Mouse (Mus musculus): Measurements from ENCODE around the gene Kcnip1. TPM values are rescaled to one million over a fixed set of nuclear protein-coding genes. Genes with fewer than 3 reads are reported as not detected.

Kcnip1 gene
- polyA plus RNA-seq, 1 experiment from 2014 or later, result 4.3 TPM

DNA sequence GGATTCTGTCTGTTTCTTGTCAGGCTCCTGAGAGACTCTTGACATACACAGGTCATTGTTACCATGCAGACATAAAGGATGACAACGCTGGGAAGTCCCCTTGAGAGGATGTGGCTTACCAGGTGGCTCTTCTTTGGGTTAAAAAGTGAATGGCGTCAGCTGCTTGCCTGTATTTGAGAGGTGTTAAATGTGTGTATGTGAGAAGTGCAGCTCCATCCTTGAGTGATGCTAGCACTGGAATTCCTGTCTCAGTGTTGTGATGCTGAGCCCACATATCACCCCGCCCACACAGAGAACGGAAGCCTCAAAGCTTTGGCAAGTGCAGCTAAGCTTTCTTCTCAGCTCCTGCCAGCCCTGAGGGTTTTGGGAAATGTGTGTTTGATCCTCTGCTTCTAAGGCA is 292.2 kb downstream of the Kcnip1 start:
- Histone ChIP-seq H3K27ac (no peak overlapping the region), H3K36me3 (no peaks in the 10 kb centered on the region), H3K9ac (no peak overlapping the region), H3K4me3 (no peak overlapping the region), H3K9me3 (no peaks in the 10 kb centered on the region), H3K4me1 (no peaks in the 10 kb centered on the region), H3K4me2 (no peak overlapping the region), H3K27me3 (no peaks in the 10 kb centered on the region)
- ATAC-seq (ENCODE audit: insufficient number of reproducible peaks, insufficient read depth, low FRiP score, low TSS enrichment, low read depth), result no peak
- 36% methylated on average over 4 of the region's 4 CpGs for whole genome bisulfite sequencing

DNA sequence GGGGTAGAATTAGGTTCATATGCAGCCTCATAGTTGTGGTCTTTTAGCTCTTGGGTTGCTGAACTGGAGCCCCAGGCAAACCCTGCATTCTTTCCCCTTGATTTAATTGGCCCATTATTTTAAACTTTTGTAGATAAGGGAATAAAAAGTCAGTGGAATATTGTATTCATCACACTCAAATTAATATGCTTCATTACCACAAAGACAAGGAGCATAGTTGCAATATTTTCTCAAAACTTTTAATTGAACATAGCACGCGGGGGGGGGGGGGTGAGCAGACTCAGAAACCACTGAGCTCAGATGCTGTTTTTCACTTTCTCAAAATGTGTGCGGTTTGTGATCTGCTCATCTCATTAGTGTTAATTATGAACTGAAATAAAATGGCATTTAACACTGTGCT is 302.8 kb downstream of the Kcnip1 start:
- Histone ChIP-seq H3K27ac (no peak overlapping the region), H3K36me3 (no peaks in the 10 kb centered on the region), H3K4me2 (no peak overlapping the region), H3K4me1 (no peaks in the 10 kb centered on the region), H3K9ac (no peak overlapping the region), H3K9me3 (no peaks in the 10 kb centered on the region), H3K27me3 (peaks cover 5% of the 10 kb centered on the region; the same call in 1 of the 2 replicates), H3K4me3 (no peak overlapping the region)
- WGBS, result 86% methylated on average over 3 of the region's 3 CpGs
- ATAC-seq (ENCODE audit: insufficient number of reproducible peaks, insufficient read depth, low FRiP score, low TSS enrichment, low read depth), result no peak

DNA sequence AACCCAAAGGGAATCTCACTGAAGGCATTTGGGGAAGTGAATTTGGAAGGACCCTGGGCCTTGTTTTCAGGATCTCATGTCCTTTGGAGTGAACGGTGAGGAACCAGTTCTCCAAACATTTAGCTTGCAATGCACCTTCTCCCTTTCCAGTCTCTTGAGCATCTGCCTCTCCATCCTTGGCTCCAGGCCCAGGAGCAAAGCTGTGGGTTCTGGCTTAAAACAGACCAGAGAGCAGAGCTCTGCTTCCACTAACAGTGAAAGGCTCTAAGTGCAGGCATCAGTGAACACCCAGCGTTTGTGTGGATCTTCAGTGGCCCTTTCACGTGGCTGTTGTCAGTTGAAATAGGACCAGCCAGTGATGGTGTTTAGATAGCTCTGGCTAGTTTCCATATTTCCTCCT is 307.0 kb downstream of the Kcnip1 start:
- peaks cover 10% of the 10 kb centered on the region for H3K27me3 ChIP-seq
- no peaks in the 10 kb centered on the region for H3K4me1 ChIP-seq
- no peak overlapping the region for H3K27ac ChIP-seq
- ATAC-seq (ENCODE audit: insufficient number of reproducible peaks, insufficient read depth, low FRiP score, low TSS enrichment, low read depth), result no peak
- no peak overlapping the region for H3K4me3 ChIP-seq
- H3K4me2 ChIP-seq, result no peak overlapping the region
- H3K9ac ChIP-seq, result no peak overlapping the region
- no peaks in the 10 kb centered on the region for H3K9me3 ChIP-seq
- no peaks in the 10 kb centered on the region for H3K36me3 ChIP-seq
- WGBS, result 77% methylated on average over 3 of the region's 3 CpGs

DNA sequence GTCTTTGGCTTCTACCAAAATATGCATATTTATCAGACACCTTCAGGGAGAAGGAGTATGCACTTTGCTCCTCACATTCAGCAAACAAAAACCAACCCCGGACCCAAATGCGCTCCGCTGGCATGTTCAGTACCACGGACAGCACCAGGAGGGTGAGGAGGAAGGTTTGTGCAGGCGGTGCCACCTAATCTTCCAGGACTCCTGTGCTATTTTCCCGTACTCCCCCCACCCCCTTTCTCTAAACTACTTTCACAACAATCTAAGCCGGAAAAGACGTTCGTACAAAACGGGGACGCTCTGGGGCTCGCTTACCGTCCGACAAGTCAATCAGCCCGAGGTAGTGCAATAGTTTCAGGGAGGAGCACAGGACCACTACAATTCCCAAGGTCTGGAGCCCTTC is 312.8 kb downstream of the Kcnip1 start:
- WGBS, result 2% methylated on average over 15 of the region's 15 CpGs
- no peak overlapping the region for H3K4me3 ChIP-seq
- H3K4me2 ChIP-seq, result peak overlapping the region; percentile 46
- peaks cover 18% of the 10 kb centered on the region for H3K27me3 ChIP-seq
- no peak overlapping the region for H3K27ac ChIP-seq
- 0 out of 2 replicates have a peak, but pooled peaks cover 4% of the 10 kb centered on the region for H3K4me1 ChIP-seq
- no peaks in the 10 kb centered on the region for H3K36me3 ChIP-seq
- no peak for ATAC-seq (ENCODE audit: insufficient number of reproducible peaks, insufficient read depth, low FRiP score, low TSS enrichment, low read depth)
- no peak overlapping the region for H3K9ac ChIP-seq
- H3K9me3 ChIP-seq, result no peaks in the 10 kb centered on the region

DNA sequence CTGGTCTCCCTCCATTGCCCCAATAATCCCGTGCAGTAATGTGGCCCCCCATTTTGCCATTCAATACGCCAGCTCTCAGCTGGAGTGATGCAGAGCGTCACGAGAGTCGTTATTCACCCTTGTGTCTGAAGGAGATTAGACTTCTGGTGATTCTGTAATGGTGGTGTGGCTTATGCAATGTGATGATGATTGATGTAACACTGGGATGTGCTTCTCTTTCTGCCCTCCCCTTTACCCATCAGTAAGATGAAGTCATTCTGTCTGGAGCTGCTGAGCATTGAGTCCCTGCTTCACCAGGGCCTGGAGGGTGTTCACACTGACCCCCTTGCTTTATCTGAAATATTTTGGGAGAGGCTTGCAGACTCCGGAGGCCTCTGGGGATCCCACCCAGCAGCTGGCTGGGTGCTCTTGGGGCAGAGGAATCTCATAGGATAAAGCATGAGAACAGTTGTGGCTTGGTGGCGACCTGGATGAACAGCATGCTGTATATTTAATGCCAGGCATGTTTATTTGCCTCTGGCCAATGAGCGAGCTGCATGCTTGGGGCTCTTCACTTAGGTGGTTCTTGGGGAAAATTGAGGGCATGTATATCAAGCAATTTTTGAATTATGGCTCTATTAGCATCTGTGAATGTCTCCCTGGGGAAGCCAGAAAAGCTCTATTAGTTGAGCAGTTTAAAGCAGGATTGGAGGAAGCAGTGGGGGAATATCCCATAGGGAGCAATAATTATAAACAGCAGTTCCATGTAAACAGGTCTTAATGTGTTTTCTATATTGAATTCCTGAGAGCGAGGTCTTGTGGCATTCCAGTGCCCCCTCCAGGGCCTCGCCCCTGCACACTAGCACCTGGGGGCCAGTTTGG is 322.6 kb downstream of the Kcnip1 start:
- H3K4me1 ChIP-seq, result peaks cover 11% of the 10 kb centered on the region
- WGBS, result 65% methylated on average over 10 of the region's 10 CpGs
- no peak overlapping the region for H3K4me2 ChIP-seq
- H3K9me3 ChIP-seq, result no peaks in the 10 kb centered on the region
- H3K4me3 ChIP-seq, result no peak overlapping the region
- 0 out of 2 replicates have a peak, but pooled peaks cover 3% of the 10 kb centered on the region for H3K27me3 ChIP-seq
- H3K36me3 ChIP-seq, result no peaks in the 10 kb centered on the region
- H3K9ac ChIP-seq, result no peak overlapping the region
- H3K27ac ChIP-seq, result no peak overlapping the region
- ATAC-seq (ENCODE audit: insufficient number of reproducible peaks, insufficient read depth, low FRiP score, low TSS enrichment, low read depth), result no peak

DNA sequence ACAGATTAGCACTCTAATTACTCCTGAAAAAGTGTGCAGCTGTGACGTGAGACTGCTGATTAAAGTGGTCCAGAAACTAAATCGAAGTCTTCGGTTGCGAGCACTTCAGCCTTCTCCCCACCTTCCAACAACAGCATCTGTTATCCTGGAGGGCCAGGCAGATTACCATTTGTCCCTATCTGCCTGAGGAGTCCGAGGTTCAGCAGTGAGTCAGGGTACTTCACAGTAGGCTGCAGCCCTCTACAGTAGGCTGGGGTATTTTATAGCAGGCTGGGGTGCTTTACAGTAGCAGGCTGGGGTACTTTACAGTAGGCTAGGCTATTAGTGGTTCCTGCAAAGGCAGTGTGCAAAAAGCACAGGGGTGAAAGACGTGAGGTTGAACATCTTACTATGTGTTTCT is 324.6 kb downstream of the Kcnip1 start:
- no peak for ATAC-seq (ENCODE audit: insufficient number of reproducible peaks, insufficient read depth, low FRiP score, low TSS enrichment, low read depth)

DNA sequence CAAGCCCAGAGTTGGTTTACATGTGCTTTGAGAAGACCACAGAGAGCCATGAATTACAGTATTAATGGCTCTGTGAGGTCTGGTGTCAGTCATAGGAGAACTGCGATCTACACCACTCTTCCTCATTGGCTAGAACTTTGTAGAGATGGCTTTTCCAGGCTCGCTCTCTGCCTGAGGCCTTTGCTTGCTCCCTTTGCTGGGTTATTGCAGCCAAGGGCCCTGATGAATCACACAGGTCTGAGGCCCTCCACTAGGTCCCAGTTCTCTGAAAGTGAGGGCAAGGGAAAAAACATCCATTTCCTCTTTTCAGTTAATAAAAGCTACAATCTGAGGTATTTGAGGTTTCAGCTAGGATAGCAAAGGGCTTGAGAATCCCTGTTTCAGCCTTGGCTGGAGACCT is 329.4 kb downstream of the Kcnip1 start:
- WGBS, result 84% methylated on average over 2 of the region's 2 CpGs
- ATAC-seq (ENCODE audit: insufficient number of reproducible peaks, insufficient read depth, low FRiP score, low TSS enrichment, low read depth), result no peak

More for the DNA sequence above, 324.6 kb downstream of the Kcnip1 start:
- H3K9me3 ChIP-seq, result no peaks in the 10 kb centered on the region
- H3K4me3 ChIP-seq, result no peak overlapping the region
- no peak overlapping the region for H3K27ac ChIP-seq
- H3K4me2 ChIP-seq, result no peak overlapping the region
- no peak overlapping the region for H3K9ac ChIP-seq
- 0 out of 2 replicates have a peak, but pooled peaks cover 3% of the 10 kb centered on the region for H3K27me3 ChIP-seq
- WGBS, result 67% methylated on average over 6 of the region's 6 CpGs
- peaks cover 11% of the 10 kb centered on the region for H3K4me1 ChIP-seq
- H3K36me3 ChIP-seq, result no peaks in the 10 kb centered on the region

DNA sequence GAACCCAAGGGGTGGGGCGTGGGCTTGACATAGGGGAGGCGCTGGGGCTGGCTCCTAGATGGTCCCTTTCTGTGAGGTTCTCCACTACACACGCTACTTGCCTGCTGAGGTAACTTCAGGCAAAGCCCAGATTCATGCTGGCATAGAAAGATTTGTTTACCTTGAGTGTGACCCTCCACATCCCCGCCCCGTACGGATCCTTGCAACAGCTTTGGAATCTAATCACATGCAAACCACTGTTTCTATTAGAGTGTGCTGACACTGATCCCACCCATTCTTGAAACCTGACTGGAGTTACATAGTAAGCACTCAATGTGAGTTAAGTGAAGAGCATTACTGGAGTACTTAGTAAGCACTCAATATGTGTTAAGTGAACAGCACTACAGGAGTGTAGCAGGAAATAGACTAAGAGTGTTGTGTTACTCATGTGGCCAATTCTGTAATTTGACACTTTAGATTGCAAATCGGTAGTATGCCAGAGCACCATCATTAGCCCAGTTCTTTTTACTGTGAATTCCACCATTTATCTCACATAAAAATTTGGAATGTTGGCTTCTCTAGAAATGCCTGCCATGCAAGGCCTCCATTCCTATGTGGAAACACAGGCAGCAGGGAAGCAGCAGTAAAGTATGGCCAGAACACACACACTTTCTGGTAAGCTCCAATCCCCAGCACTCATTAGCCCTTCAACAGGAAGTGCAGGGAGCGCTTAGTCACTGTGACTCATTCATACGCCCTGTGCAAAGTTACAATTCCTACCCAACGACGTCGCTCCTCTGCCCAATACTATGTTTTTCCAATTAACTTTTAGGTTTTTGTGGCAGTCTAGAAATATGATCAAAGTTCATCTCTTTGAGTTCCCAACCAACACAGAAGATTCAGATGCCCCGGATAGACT is 332.7 kb downstream of the Kcnip1 start:
- Histone ChIP-seq H3K36me3 (no peaks in the 10 kb centered on the region), H3K4me2 (no peak overlapping the region), H3K4me3 (no peak overlapping the region), H3K9me3 (no peaks in the 10 kb centered on the region), H3K9ac (no peak overlapping the region), H3K27ac (no peak overlapping the region), H3K27me3 (no peaks in the 10 kb centered on the region), H3K4me1 (peaks cover 3% of the 10 kb centered on the region; the same call in 1 of the 2 replicates)
- 64% methylated on average over 13 of the region's 13 CpGs for WGBS
- ATAC-seq (ENCODE audit: insufficient number of reproducible peaks, insufficient read depth, low FRiP score, low TSS enrichment, low read depth), result no peak

More for the DNA sequence above, 329.4 kb downstream of the Kcnip1 start:
- Histone ChIP-seq H3K9me3 (no peaks in the 10 kb centered on the region), H3K4me1 (peaks cover 3% of the 10 kb centered on the region; the same call in 1 of the 2 replicates), H3K36me3 (no peaks in the 10 kb centered on the region), H3K27ac (no peak overlapping the region), H3K4me2 (no peak overlapping the region), H3K27me3 (0 out of 2 replicates have a peak, but pooled peaks cover 3% of the 10 kb centered on the region), H3K9ac (no peak overlapping the region), H3K4me3 (no peak overlapping the region)

DNA sequence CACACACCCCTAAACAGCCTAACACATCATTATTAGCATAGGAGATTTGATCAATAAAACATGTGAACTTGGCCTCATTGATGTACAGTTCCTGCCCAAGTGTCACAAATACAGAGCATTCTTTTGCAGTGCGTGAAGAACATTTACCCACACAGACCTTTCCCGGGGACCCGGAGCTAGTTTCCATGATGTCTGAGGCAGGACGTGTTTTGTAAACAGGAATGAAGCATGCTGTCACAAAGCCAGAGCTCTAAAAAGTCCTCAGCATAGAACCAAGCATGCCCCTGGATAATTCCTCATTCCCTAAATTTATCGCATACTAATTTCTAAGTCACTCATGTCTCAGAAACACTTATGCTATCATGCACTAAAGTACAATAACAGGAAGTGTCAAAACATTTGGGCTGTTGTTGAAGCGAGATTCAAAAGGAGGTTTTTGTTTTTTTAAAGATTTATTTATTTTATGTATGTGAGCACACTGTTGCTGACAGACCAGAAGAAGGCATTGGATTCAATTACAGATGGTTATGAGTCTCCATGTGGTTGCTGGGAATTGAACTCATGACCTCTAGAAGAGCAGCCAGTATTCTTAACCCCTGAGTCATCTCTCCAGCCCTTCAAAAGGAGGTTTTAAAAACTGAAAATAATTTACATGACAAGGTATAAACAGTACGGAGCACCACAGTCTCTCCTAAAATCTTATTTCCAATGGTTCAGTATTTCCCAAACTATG is 336.9 kb downstream of the Kcnip1 start:
- no peak for ATAC-seq (ENCODE audit: insufficient number of reproducible peaks, insufficient read depth, low FRiP score, low TSS enrichment, low read depth)
- no peaks in the 10 kb centered on the region for H3K27me3 ChIP-seq
- 69% methylated on average over 7 of the region's 7 CpGs for WGBS
- no peaks in the 10 kb centered on the region for H3K36me3 ChIP-seq
- no peak overlapping the region for H3K27ac ChIP-seq
- H3K9ac ChIP-seq, result no peak overlapping the region
- H3K4me2 ChIP-seq, result no peak overlapping the region
- H3K4me1 ChIP-seq, result peaks cover 3% of the 10 kb centered on the region; the same call in 1 of the 2 replicates
- H3K4me3 ChIP-seq, result no peak overlapping the region
- no peaks in the 10 kb centered on the region for H3K9me3 ChIP-seq

DNA sequence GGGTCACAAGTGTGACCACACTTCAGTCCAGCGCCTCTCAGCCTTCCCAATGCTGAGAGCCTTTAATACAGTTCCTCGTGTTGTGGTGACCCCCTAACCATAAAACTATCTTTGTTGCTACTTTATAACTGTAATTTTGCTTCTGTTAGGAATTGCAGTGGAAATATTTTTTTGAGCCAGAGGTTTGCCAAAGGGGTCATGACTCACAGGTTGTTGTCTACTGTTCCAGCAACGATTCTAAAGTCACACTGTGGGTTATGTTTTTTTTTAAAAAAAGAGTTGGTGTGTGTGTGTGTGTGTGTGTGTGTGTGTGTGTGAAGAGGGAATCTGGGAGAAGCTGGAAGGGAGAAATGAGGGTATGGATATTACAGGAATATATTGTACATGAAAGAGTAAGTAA is 337.7 kb downstream of the Kcnip1 start:
- WGBS, result 73% methylated on average over 3 of the region's 3 CpGs

DNA sequence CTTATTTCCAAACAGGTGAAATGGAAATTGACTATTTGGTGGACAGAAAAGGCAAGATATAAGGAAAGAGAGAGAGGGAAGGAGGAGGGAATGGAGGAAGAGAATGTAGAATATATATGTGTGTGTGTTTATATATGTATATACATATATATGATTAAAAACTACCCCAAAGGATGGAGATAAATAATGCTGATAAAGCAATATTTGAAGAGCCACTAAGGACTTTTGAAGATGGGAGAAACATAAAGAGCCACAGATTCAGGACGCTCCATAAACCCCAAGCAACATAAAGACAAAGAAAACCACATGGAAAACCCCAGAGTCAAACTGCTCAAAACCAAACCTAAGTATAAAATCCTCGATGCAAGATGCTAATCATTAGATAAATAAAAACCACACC is 338.5 kb downstream of the Kcnip1 start:
- Histone ChIP-seq H3K4me2 (no peak overlapping the region), H3K9ac (no peak overlapping the region), H3K9me3 (no peaks in the 10 kb centered on the region), H3K4me3 (no peak overlapping the region), H3K36me3 (no peaks in the 10 kb centered on the region), H3K4me1 (no peaks in the 10 kb centered on the region), H3K27ac (no peak overlapping the region), H3K27me3 (no peaks in the 10 kb centered on the region)
- 61% methylated on average over 2 of the region's 2 CpGs for WGBS
- ATAC-seq (ENCODE audit: insufficient number of reproducible peaks, insufficient read depth, low FRiP score, low TSS enrichment, low read depth), result no peak

More for the DNA sequence above, 337.7 kb downstream of the Kcnip1 start:
- ATAC-seq (ENCODE audit: insufficient number of reproducible peaks, insufficient read depth, low FRiP score, low TSS enrichment, low read depth), result no peak
- Histone ChIP-seq H3K36me3 (no peaks in the 10 kb centered on the region), H3K4me1 (peaks cover 3% of the 10 kb centered on the region; the same call in 1 of the 2 replicates), H3K27me3 (no peaks in the 10 kb centered on the region), H3K4me3 (no peak overlapping the region), H3K9ac (no peak overlapping the region), H3K9me3 (no peaks in the 10 kb centered on the region), H3K27ac (no peak overlapping the region), H3K4me2 (no peak overlapping the region)
